Mouse (Mus musculus) neural tube, embryonic 12.5 days (tissue): Measurements from ENCODE around the gene Vegfa. TPM values are rescaled to one million over a fixed set of nuclear protein-coding genes. Genes with fewer than 3 reads are reported as not detected.

Experiments
- ATAC-seq: fragments of 200-750 bp; cut with Nextera tagmentation; 2 replicates; pipeline ENCODE4 v1.8.0; 2017; ENCODE audit warnings: low read depth, mild to moderate bottlenecking, moderate TSS enrichment, moderate library complexity; ENCODE audit not compliant: low FRiP score
- H3K27ac ChIP-seq: fragments of 300-500 bp; sonication (generic); 2 replicates; pipeline ENCODE4 v1.5.1; 2016
- H3K27me3 ChIP-seq: fragments of 300-500 bp; sonication (generic); replicated peaks from 2 replicates; pipeline ENCODE4 v1.6.1; 2016; ENCODE audit warnings: mild to moderate bottlenecking
- H3K36me3 ChIP-seq: fragments of 300-500 bp; sonication (generic); 2 replicates; pipeline ENCODE4 v1.6.1; 2016; ENCODE audit warnings: mild to moderate bottlenecking
- H3K4me1 ChIP-seq: fragments of 300-500 bp; sonication (generic); 2 replicates; pipeline ENCODE4 v1.6.1; 2016
- H3K4me2 ChIP-seq: fragments of 300-500 bp; sonication (generic); replicated peaks from 2 replicates; pipeline ENCODE4 v1.6.1; 2016; ENCODE audit warnings: mild to moderate bottlenecking
- H3K4me3 ChIP-seq: fragments of 300-500 bp; sonication (generic); 2 replicates; pipeline ENCODE4 v1.5.1; 2016
- H3K9ac ChIP-seq: fragments of 300-500 bp; sonication (generic); 2 replicates; pipeline ENCODE4 v1.6.1; 2016; ENCODE audit warnings: mild to moderate bottlenecking
- H3K9me3 ChIP-seq: fragments of 300-500 bp; sonication (generic); 2 replicates; pipeline ENCODE4 v1.6.1; 2016; ENCODE audit warnings: mild to moderate bottlenecking
- WGBS: fragments of 180-500 bp; shearing (Covaris S2); methylation state at CpG from one replicate; pipeline ENCODE4 v1.1.7; 2016; 5-methylcytosine and 5-hydroxymethylcytosine counted together
- polyA plus RNA-seq: library from polyadenylated mRNA; unstranded; fragments of >200 nt; fragmentation: Nextera tagmentation; extraction: Ambion mirVana; gene quantifications from 2 replicates; pipeline ENCODE4 v1.2.1, GENCODE M21; 2016

The Vegfa gene
- polyA plus RNA-seq, 1 experiment from 2014 or later: 3.4 TPM

- Histone ChIP-seq H3K27ac (no peak overlapping the region), H3K36me3 (no peaks in the 10 kb centered on the region), H3K4me3 (no peak overlapping the region), H3K27me3 (no peaks in the 10 kb centered on the region), H3K4me2 (no peak overlapping the region), H3K4me1 (peaks cover 7% of the 10 kb centered on the region; the same call in 1 of the 2 replicates), H3K9me3 (0 out of 2 replicates have a peak, but pooled peaks cover 6% of the 10 kb centered on the region), H3K9ac (no peak overlapping the region)
- WGBS: 91% methylated on average over 4 of the region's 4 CpGs
- ATAC-seq: no peak
Observed at GRCm38 (mm10) chr17:46048184-46048583, 16.0 kb upstream of the Vegfa start.

GRCm38 (mm10) chr17:46045742-46046141 is 13.6 kb upstream of the Vegfa start:
- Histone ChIP-seq H3K9me3 (0 out of 2 replicates have a peak, but pooled peaks cover 6% of the 10 kb centered on the region), H3K36me3 (no peaks in the 10 kb centered on the region), H3K27me3 (no peaks in the 10 kb centered on the region), H3K4me2 (no peak overlapping the region), H3K4me3 (no peak overlapping the region), H3K4me1 (no peaks in the 10 kb centered on the region), H3K9ac (no peak overlapping the region), H3K27ac (no peak overlapping the region)
- 85% methylated on average over 8 of the region's 8 CpGs for WGBS
- no peak for ATAC-seq

DNA sequence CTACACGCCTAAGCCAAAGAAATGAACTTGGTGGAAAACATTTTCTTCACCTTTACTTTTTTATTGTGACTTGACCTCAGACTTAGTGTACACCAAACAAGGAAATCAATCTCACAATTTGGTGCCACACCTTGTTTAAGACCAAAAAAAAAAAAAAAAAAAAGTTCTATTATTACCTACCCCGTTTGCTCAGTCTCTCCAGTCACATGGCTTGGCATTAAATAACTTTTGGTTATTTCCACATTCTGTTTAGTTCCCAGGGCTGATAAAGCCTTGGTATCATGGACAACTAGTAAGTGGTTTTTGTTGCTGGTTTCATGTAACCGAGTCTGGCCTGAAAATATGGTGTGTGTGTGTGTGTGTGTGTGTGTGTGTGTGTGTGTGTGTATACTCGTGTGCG is 12.8 kb upstream of the Vegfa start:
- Histone ChIP-seq H3K4me3 (no peak overlapping the region), H3K4me1 (no peaks in the 10 kb centered on the region), H3K27me3 (no peaks in the 10 kb centered on the region), H3K27ac (no peak overlapping the region), H3K9me3 (0 out of 2 replicates have a peak, but pooled peaks cover 6% of the 10 kb centered on the region), H3K9ac (no peak overlapping the region), H3K36me3 (no peaks in the 10 kb centered on the region), H3K4me2 (no peak overlapping the region)
- ATAC-seq: no peak
- WGBS: 93% methylated on average over 5 of the region's 5 CpGs

DNA sequence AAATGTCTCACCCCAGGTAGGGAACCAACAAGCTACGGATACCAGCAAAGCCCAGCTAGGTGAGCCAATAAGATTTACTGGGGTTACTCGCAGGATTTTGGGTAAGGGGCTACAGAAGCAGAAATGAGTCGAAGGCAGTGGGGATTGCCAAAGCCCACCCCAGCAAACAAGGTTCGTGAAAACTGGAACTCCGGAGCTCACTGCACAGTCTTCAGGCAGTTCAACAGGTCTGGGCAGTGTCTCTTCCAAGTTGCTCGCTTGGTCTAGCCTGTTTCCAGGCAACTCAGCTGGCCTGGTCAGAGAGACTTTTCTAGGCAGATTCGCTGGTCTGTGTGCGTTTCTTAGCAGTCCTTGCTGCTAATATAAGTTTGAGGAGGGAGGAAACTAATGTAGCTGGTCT is 10.0 kb upstream of the Vegfa start:
- H3K4me2 ChIP-seq: no peak overlapping the region
- no peak for ATAC-seq
- H3K9ac ChIP-seq: no peak overlapping the region
- no peaks in the 10 kb centered on the region for H3K9me3 ChIP-seq
- H3K27ac ChIP-seq: no peak overlapping the region
- no peaks in the 10 kb centered on the region for H3K4me1 ChIP-seq
- 91% methylated on average over 8 of the region's 8 CpGs for WGBS
- no peaks in the 10 kb centered on the region for H3K36me3 ChIP-seq
- H3K27me3 ChIP-seq: no peaks in the 10 kb centered on the region
- H3K4me3 ChIP-seq: no peak overlapping the region

GRCm38 (mm10) chr17:46041679-46042078 is 9.5 kb upstream of the Vegfa start:
- WGBS: 88% methylated on average over 3 of the region's 3 CpGs
- Histone ChIP-seq H3K4me1 (no peaks in the 10 kb centered on the region), H3K27me3 (no peaks in the 10 kb centered on the region), H3K9me3 (no peaks in the 10 kb centered on the region), H3K27ac (no peak overlapping the region), H3K36me3 (no peaks in the 10 kb centered on the region), H3K4me2 (no peak overlapping the region), H3K4me3 (no peak overlapping the region), H3K9ac (no peak overlapping the region)
- no peak for ATAC-seq

- no peaks in the 10 kb centered on the region for H3K27me3 ChIP-seq
- no peak overlapping the region for H3K9ac ChIP-seq
- H3K4me1 ChIP-seq: no peaks in the 10 kb centered on the region
- no peak for ATAC-seq
- no peak overlapping the region for H3K4me2 ChIP-seq
- no peak overlapping the region for H3K27ac ChIP-seq
- no peaks in the 10 kb centered on the region for H3K36me3 ChIP-seq
- H3K9me3 ChIP-seq: no peaks in the 10 kb centered on the region
- no peak overlapping the region for H3K4me3 ChIP-seq
- 63% methylated on average over 5 of the region's 5 CpGs for WGBS
Observed at GRCm38 (mm10) chr17:46041223-46041622, 9.1 kb upstream of the Vegfa start.

DNA sequence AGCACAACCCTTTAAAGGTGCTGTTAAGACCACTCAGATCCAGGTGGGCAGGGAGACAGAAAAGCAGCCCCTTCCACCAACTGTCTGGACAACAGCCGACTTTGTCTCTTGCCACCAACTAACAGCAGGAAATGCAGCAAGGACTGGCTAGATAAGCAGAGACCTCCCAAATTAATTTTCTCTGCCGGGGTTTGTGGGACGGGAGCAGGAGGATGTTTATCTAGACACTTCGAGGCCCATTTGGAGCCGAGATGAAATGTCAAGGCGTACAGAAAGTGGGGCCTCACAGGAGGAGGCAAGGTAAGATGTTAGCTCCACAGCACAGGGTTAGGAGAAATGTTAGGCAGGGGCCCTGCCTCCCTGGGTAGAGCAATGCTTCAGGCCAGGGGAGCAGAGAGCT is 8.4 kb upstream of the Vegfa start:
- Histone ChIP-seq H3K9me3 (no peaks in the 10 kb centered on the region), H3K27ac (no peak overlapping the region), H3K36me3 (no peaks in the 10 kb centered on the region), H3K4me3 (no peak overlapping the region), H3K4me2 (no peak overlapping the region), H3K27me3 (no peaks in the 10 kb centered on the region), H3K4me1 (no peaks in the 10 kb centered on the region), H3K9ac (no peak overlapping the region)
- WGBS: 60% methylated on average over 6 of the region's 6 CpGs
- ATAC-seq: no peak

GRCm38 (mm10) chr17:46038906-46039305 is 6.7 kb upstream of the Vegfa start:
- H3K4me2 ChIP-seq: no peak overlapping the region
- WGBS: 40% methylated on average over 3 of the region's 3 CpGs
- no peak overlapping the region for H3K4me3 ChIP-seq
- no peaks in the 10 kb centered on the region for H3K9me3 ChIP-seq
- no peak overlapping the region for H3K9ac ChIP-seq
- no peaks in the 10 kb centered on the region for H3K4me1 ChIP-seq
- no peaks in the 10 kb centered on the region for H3K36me3 ChIP-seq
- H3K27me3 ChIP-seq: no peaks in the 10 kb centered on the region
- no peak for ATAC-seq
- no peak overlapping the region for H3K27ac ChIP-seq

GRCm38 (mm10) chr17:46036400-46036799 is 4.2 kb upstream of the Vegfa start:
- H3K27me3 ChIP-seq: no peaks in the 10 kb centered on the region
- no peaks in the 10 kb centered on the region for H3K9me3 ChIP-seq
- H3K4me2 ChIP-seq: no peak overlapping the region
- ATAC-seq: no peak
- whole genome bisulfite sequencing: 88% methylated on average over 6 of the region's 6 CpGs
- H3K27ac ChIP-seq: no peak overlapping the region
- no peak overlapping the region for H3K4me3 ChIP-seq
- no peak overlapping the region for H3K9ac ChIP-seq
- H3K4me1 ChIP-seq: peaks cover 10% of the 10 kb centered on the region; the same call in 1 of the 2 replicates
- no peaks in the 10 kb centered on the region for H3K36me3 ChIP-seq

DNA sequence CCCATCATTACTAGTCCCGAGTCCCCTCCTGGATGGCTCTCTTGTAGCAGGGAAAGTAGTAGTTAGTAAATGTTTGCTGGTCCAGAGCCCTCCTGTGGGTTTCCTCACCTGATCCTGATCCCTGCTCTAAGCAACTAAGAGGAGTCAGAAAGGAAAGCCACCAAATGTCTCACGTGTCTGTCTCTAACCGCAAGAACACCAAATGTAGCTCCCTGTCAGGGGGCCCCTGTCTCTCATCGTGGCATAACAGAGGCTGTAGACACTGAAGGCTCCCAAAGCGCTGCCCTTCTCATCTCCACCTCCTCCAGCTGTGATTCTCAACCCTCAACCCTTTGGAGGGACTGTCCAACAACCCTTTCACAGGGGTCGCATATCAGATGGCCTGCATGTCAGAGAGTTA is 1.9 kb upstream of the Vegfa start:
- no peak overlapping the region for H3K9ac ChIP-seq
- no peaks in the 10 kb centered on the region for H3K36me3 ChIP-seq
- no peak overlapping the region for H3K4me3 ChIP-seq
- 51% methylated on average over 6 of the region's 6 CpGs for WGBS
- H3K27ac ChIP-seq: no peak overlapping the region
- H3K27me3 ChIP-seq: no peaks in the 10 kb centered on the region
- ATAC-seq: no peak
- H3K4me1 ChIP-seq: peaks cover 19% of the 10 kb centered on the region
- H3K9me3 ChIP-seq: no peaks in the 10 kb centered on the region
- H3K4me2 ChIP-seq: no peak overlapping the region

DNA sequence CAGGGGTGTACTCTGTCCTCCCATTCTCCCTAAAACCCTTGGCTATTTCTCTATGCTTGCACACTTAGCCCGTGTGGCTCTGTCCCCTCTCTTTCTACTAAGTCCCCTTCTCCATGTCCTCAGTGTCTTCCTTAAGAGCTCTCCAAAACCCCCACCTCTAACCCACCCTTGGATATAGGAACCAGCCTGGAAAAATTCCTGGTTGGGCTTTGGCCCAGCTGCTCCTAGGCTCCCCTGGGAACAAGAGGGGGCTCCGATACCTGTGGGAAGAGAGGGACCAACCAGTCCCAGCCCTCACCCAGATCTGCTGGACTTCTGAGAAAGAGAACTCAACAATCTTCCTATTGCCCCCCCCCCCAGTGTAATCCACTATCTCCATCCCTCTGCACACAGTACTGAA is 1.4 kb upstream of the Vegfa start:
- H3K9me3 ChIP-seq: no peaks in the 10 kb centered on the region
- peaks cover 24% of the 10 kb centered on the region for H3K4me1 ChIP-seq
- H3K36me3 ChIP-seq: no peaks in the 10 kb centered on the region
- WGBS: 22% methylated on average over 2 of the region's 2 CpGs
- 0 out of 2 replicates have a peak overlapping the region, but pooled peaks have one; percentile 93 for H3K4me2 ChIP-seq
- no peak for ATAC-seq
- no peak overlapping the region for H3K4me3 ChIP-seq
- 0 out of 2 replicates have a peak overlapping the region, but pooled peaks have one; percentile 6 for H3K9ac ChIP-seq
- H3K27me3 ChIP-seq: no peaks in the 10 kb centered on the region
- H3K27ac ChIP-seq: no peak overlapping the region

DNA sequence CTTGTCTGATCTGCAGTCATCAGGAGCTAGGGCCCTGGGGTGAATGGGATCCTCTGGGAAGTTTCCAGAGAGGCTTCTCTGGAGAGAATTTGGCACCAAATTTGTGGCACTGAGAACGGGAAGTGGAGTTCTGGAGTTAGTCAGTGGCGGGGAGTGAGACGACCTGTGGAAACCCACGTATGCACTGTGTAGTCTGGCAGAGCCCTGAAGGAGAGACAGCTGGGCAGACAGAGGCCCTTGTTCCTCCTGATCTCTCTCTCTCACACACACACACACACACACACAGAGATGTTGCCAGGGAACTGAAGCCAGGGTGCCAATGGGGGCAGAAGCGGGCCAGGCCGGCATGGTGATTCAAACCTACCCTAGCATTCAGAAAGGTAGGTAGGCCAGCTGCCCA is 953 bp upstream of the Vegfa start:
- Histone ChIP-seq H3K4me2 (peak overlapping the region; percentile 93), H3K9ac (no peak overlapping the region), H3K27me3 (no peaks in the 10 kb centered on the region), H3K27ac (no peak overlapping the region), H3K9me3 (no peaks in the 10 kb centered on the region), H3K36me3 (no peaks in the 10 kb centered on the region), H3K4me3 (no peak overlapping the region), H3K4me1 (peaks cover 29% of the 10 kb centered on the region)
- ATAC-seq: no peak
- WGBS: 58% methylated on average over 6 of the region's 6 CpGs

GRCm38 (mm10) chr17:46031621-46032211 is 453 bp downstream of the Vegfa start:
- WGBS: under 1% methylated on average over 50 of the region's 50 CpGs
- no peaks in the 10 kb centered on the region for H3K36me3 ChIP-seq
- H3K4me1 ChIP-seq: peaks cover 43% of the 10 kb centered on the region

More at GRCm38 (mm10) chr17:46031621-46032211, 453 bp downstream of the Vegfa start:
- ATAC-seq: no peak
- Histone ChIP-seq H3K27me3 (no peaks in the 10 kb centered on the region), H3K4me2 (peak overlapping the region; percentile 93), H3K27ac (peak overlapping the region; percentile 64), H3K9ac (peak overlapping the region; percentile 94), H3K9me3 (no peaks in the 10 kb centered on the region), H3K4me3 (peak overlapping the region; percentile 85)
